Mouse (Mus musculus): ENCODE measurements around the gene Bmper. TPM values are rescaled to one million over a fixed set of nuclear protein-coding genes. Genes with fewer than 3 reads are reported as not detected.

The Bmper gene
- total RNA-seq, 2 experiments from 2014 or later = not detected

DNA sequence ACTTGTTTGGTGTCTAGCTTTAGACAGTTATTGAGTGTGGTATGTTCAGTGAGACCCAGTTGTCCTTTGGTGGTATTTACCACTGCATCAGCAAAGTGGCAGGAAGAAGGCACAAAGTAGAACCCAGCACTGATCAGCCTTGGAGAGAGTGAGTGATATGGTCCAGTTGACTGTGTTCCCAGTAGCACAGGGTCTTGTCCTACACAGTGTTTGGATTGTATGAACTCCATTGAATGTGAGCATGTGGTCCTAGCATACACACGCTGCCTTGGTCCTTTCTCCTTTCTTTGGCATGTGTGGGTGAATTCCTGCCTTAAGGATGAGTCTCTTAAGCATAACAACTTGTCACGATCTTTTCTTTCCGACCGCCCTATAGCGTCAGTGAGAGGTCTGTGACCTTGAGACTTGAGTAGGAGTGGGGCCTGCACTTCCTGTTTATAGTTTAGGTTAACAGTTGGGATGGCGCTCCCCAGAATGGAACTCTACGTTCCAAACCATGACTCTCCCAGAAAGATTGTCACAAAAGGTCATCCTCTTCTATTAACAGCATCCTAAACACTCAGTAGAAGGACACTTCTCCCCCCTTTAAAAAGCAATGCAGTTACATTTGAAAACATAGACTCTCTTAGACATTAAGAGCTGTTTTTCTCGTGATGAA is 10.7 kb downstream of the Bmper start:
- ATAC-seq (replicated peaks; ENCODE audit: poor library complexity, severe bottlenecking) = no peak

DNA sequence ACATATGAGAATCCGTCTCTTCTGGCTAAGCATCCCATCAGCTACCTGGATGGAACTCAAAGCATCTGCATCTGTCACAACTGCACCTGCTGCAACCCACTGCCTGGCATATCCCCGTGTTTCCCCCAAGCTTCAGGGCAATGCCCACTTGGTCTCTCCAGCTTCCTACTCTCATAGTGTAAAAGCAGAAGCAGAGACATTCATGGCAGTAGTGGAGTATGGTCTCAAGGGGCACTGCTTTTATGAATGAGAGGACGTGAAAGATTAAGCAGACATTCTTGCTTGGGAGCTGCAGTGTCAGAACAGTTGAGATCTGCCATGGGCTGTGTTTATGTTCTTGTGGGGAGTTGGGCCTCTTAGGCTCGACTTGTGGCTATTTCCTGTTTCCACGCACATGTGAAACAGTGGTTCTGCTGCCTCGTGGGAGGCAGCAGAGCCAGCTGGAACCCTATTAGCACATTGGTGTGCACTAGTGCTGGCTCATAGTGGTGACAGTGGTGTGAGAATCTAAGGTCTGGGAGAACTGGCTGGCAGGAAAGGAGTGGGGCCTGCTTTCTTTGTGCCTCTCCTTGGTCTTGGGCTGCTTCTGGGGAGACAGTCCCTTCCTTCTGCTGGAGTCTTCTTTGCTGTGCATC is 12.6 kb downstream of the Bmper start:
- ATAC-seq (replicated peaks; ENCODE audit: poor library complexity, severe bottlenecking) = peak; percentile 48

- ATAC-seq (replicated peaks; ENCODE audit: poor library complexity, severe bottlenecking) = no peak
Observed at GRCm38 (mm10) chr9:23236635-23237279, 13.9 kb downstream of the Bmper start.

DNA sequence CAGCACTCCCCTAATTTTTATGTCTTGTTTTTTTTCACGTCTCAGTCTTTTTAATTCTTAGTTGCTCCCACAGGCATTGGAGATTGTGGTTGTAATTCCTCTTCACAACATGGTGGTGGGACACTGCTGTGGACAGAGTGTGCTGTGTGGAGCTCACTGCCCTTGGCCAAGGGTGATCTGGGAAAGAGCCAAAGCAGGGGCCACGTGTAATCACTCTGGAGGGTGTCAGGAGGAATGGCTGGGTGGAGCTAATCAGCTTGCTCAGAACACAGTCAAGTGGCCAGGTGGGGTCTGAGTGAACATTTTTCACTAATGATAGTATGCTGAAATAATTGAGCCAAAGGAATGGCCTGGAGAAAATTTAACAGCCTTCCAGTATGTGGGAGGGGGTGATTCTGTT is 16.1 kb downstream of the Bmper start:
- ATAC-seq (replicated peaks; ENCODE audit: poor library complexity, severe bottlenecking) = no peak

DNA sequence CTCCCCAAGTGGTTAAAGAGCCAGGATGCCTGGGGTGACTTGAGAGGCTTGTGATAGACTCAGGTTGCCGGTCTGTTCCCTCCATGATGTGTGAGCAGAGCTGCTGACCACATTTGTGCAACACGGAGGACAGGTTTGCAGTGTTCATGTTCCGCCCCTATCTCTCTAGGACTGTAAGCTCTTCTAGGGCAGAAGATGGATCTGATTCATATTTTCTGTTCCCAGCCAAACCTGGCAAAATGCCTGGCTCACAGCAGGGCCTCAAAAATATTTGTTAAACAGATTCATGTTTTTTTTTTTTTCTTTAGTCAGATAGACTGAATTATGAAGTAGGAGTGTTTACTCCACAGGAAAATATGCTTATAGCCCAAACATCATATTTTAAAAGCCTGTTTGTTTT is 20.0 kb downstream of the Bmper start:
- ATAC-seq (replicated peaks; ENCODE audit: poor library complexity, severe bottlenecking) = no peak

GRCm38 (mm10) chr9:23243869-23244268 is 21.0 kb downstream of the Bmper start:
- ATAC-seq (replicated peaks; ENCODE audit: poor library complexity, severe bottlenecking) = no peak

GRCm38 (mm10) chr9:23246389-23246788 is 23.5 kb downstream of the Bmper start:
- ATAC-seq (replicated peaks; ENCODE audit: poor library complexity, severe bottlenecking) = no peak

DNA sequence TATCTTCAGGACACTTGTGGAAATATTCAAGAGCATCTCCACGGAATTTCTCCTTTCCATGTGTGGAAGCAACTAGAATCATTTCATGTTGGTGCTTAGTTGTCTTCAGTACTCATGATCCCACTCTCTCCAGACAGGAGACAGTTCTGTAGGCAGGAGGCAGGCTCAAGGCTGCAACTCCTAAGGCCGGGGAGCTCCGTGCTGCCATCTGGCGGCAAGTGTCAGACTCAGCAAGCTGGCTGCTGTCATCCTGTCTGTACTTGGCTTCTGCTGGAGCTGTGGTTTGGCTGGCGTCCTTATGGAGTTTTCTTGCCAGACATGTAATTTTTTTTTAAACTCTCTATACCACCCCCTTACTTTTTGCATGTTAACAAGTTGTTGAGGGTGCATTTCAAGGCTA is 27.1 kb downstream of the Bmper start:
- peak; percentile 92 for ATAC-seq (replicated peaks; ENCODE audit: poor library complexity, severe bottlenecking)

DNA sequence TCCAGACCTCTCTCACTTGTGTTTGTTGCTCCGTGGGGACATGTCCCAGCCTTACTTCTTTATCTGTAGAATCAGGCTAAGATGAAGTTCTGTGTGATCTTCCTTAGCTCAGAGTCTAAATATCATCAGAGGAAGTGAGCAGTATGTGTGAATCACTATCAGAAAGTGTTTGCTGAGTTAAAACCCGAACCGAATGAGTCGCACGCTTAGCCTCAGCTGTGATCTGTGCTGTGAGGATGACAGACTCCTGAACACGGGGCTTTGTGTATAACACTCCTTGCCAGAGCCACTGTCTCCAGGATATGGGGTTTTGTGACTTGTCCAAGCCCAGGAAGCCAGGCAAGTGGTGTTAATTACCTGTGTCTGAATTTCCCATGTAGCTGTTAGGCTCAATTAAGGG is 28.1 kb downstream of the Bmper start:
- ATAC-seq (replicated peaks; ENCODE audit: poor library complexity, severe bottlenecking) = no peak

GRCm38 (mm10) chr9:23253624-23254023 is 30.7 kb downstream of the Bmper start:
- no peak for ATAC-seq (replicated peaks; ENCODE audit: poor library complexity, severe bottlenecking)

- ATAC-seq (replicated peaks; ENCODE audit: poor library complexity, severe bottlenecking) = no peak
Observed at GRCm38 (mm10) chr9:23254237-23255214, 31.6 kb downstream of the Bmper start.

DNA sequence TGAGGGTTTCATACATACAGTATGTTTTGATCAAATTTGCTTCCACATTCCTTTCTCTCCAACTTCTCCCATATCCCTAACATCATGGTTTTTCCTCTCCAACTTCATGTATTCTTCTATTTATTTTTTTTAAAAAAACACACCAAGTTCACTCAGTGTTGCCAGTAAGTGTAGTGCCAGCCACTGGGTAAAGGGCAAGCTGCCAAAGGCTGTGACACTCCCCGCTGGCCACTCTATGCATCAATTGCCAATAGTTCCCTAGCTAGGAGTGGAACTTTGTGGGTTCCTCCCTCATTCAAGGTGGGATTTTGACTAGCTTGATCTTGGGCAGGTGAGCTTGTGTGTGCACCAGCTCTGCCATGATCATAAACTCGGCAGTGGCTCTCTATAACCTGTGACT is 33.0 kb downstream of the Bmper start:
- ATAC-seq (replicated peaks; ENCODE audit: poor library complexity, severe bottlenecking) = no peak

DNA sequence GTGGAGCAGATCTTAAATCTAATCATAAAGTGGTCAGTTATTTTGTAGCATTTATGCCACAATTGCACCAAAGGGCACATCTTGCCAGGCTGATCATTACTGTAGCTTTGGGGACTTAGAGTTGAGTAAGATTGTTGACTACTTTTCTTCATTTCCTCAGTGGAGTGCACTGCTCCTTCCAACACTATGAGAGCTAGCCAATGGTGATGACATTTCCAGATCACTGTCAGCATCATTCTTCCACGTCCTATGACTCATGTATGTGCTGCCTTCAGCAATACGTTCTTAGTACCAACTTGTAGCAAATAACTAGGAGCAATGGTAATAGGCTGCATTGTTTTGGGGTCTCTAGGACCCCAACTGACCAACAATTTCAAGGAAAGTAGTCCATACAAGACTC is 33.7 kb downstream of the Bmper start:
- ATAC-seq (replicated peaks; ENCODE audit: poor library complexity, severe bottlenecking) = no peak

DNA sequence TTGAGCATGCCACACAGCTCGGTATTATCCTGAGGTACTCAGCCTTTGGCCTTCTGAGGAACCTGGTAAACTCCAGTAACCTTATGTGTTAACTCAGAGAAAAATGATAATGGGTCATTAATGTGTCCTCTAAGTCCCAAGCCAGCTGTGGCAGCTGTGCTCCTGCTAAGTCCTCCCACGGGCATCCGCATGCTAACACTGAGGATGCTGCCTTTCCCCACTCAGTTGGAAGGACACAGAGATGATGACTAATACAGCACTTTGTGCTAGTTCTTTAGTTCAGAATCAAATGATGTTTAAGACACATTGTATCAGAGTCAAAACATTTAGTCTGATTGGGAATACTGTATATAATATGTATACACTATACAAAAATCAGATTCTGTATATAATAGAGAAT is 39.0 kb downstream of the Bmper start:
- no peak for ATAC-seq (replicated peaks; ENCODE audit: poor library complexity, severe bottlenecking)

DNA sequence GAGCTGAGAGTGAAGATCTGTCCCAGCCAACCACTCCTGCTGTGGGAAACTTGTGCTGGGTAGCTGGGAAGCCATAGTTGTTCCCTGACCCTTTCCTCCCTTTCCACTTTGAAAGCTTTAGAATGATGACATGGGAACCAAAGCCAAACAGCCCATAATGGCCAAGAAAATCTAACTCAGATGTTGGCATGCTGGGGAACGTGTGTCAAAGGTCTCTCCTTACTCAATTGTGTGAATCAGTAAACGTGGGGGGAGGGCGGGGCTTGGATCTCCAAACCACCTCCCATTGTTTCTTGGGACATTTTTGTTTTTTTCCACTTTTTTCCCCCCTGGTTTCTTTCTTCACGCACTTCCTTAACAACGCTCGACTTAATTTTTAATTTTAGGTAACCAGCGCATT is 40.0 kb downstream of the Bmper start:
- ATAC-seq (replicated peaks; ENCODE audit: poor library complexity, severe bottlenecking) = no peak

DNA sequence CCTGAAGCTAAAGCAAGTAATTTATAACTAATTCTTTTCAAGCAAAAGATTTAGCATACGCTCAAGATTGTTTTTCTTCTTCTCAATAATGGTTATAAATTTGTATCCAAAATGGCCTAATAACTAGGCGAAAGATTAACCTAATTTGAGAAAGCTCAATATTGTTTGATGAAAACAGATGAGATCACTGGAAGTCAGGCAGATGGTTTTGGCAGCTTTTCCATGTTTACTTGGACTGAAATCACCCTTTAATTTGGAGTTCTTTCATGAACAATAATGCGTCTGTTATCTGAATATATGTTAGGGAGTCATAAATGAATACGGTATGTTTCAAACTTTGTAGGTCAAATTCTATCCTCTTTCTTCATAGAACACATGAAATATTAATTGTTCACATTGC is 41.6 kb downstream of the Bmper start:
- ATAC-seq (replicated peaks; ENCODE audit: poor library complexity, severe bottlenecking) = no peak

GRCm38 (mm10) chr9:23268609-23269008 is 45.7 kb downstream of the Bmper start:
- no peak for ATAC-seq (replicated peaks; ENCODE audit: poor library complexity, severe bottlenecking)

- ATAC-seq (replicated peaks; ENCODE audit: poor library complexity, severe bottlenecking) = no peak
Observed at GRCm38 (mm10) chr9:23269087-23269486, 46.2 kb downstream of the Bmper start.

GRCm38 (mm10) chr9:23276244-23276643 is 53.4 kb downstream of the Bmper start:
- no peak for ATAC-seq (replicated peaks; ENCODE audit: poor library complexity, severe bottlenecking)

GRCm38 (mm10) chr9:23284940-23285460 is 62.1 kb downstream of the Bmper start:
- no peak for ATAC-seq (replicated peaks; ENCODE audit: poor library complexity, severe bottlenecking)

Data from granulocyte monocyte progenitor cell, adult 5-6 weeks (primary cell).